Mouse (Mus musculus) B cell, adult 2 months (primary cell): ENCODE measurements around the gene Nfatc2ip.
"Not testable (repeated sequence)": the region's sequence is repeated elsewhere in the genome, so short reads cannot be mapped to it uniquely, and the experiment has no call there.

Experiments
- DNase-seq, 2 experiments: peaks; one replicate each; pipeline ENCODE4 v3.0.0; 2022

The Nfatc2ip gene

DNA sequence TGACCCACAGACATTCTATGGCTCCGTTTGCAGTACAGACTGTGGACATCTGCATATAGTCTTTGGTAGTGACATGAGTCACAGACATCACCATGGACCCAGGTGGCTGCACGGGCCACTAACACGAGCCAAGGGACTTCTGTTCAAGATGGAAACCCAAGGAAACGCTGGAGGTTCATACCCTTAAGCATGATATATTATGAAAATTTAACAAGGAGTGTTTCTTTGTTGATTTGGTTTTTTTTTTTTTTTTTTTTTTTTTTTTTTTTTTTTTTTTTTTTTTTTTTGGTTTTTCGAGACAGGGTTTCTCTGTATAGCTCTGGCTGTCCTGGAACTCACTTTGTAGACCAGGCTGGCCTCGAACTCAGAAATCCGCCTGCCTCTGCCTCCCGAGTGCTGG is 6.0 kb upstream of the Nfatc2ip start:
- not testable (repeated sequence) for DNase-seq

DNA sequence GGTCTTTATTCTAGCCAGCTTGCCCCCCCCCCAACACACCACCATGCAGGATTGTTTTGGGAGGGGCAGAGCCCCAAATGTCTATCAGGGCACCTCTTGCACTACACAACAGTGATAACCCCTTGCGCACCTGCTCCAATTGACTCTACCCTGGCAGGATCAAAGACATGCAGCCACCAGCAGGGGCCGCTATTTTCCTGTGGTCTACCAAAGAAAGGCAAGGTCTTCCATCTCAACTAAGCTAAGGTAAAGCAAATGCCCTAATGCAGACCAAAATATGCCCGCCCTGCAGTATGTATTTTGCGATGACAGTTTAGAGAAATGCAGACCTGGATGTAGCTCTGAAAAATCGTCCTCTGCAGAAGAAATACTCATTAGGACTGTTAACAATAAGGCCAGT is 3.0 kb upstream of the Nfatc2ip start:
- DNase-seq = peak; percentile 95 to 96

GRCm38 (mm10) chr7:126397822-126398221 is 1.3 kb upstream of the Nfatc2ip start:
- DNase-seq = no peak

DNA sequence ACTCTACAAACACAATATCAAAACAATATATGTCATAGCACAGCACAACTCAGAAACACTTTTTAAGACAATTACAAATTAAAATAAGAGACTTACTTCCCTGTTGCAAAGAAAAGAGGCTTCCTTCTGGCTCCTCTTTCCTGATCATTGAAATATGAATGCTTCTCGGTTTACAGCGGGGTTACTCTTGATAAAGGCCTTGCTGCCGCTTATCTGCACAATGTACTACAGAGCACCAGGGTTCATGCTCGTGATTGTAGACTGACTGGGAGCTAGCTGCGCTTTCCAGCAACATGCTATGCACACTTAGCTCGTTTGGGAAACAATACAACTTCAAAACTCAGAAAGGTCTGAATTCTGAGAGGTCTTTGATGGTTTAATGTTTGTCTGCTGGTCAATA is 684 bp upstream of the Nfatc2ip start:
- DNase-seq = no peak

- not testable (repeated sequence) for DNase-seq
Measured at GRCm38 (mm10) chr7:126392086-126392884, 4.3 kb downstream of the Nfatc2ip start.

- no peak for DNase-seq
Measured at GRCm38 (mm10) chr7:126388185-126388584, 8.4 kb downstream of the Nfatc2ip start.

- DNase-seq = no peak
Measured at GRCm38 (mm10) chr7:126383565-126383964, 13.0 kb downstream of the Nfatc2ip start.

DNA sequence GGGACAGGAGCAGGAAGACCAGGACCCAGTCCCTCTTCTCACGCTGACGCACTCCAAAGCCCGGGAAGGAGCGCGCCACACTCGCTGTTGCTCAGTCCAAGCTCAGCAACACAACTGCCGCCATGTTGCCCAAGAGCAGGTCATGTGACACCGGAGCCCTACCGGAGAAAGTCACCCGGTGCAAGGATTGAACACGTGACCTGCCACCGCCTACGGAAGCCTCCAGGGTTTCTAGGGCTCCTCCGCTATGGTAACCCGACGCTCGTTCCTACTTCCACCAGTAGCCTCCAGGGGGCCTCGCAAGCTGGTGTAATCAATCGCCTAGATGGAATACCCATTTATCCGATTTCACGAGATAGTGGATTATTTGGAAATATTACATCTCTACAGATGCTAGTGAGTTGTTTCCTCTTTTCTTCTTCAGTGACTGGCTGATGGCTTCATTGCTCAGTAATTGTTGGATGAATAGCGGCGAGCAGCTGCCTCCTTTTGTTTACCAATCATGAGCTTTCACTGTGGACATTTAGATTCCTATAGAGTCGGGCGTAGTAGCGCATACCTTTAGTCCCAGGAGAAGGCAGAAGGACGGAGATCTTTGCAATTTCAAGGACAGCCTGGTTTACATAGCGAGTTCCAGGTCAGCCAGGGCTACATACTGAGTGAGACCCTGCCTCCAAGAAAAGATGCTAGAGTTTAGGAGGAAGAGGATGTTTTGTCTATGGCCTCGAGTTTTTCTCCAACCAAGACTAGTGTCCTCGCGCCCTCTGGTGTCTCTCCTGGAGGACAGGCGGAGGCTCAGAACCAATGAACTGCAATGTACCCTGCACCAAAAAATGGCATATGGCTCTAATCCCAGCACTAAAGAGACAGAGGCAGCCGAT is 19.0 kb downstream of the Nfatc2ip start, which contains the start of gene Spns1:
Gene Spns1 (minus strand): TSS at position 173 of the 881 bp plus-strand sequence.
- peak; percentile 90 to 93 for DNase-seq

GRCm38 (mm10) chr7:126376903-126377277 is 19.6 kb downstream of the Nfatc2ip start:
- DNase-seq = no peak

DNA sequence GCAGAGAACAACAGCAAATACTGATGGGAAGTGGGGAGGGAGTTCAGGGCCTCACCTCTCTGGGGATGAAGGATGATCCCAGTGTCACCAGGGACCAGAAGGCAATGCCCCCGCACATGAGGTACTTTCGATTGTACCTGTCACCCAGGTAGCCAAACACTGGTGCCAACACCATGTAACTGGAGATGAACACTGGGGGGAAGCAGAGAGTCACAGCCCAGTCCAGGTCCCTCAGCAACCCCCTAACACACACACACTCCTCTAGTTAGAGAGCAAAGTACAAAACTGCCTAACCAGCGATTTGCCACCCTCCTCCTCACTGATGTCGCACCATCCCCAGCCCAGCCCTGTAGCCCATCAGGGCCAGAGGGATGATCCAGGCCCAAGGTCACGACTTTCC is 21.5 kb downstream of the Nfatc2ip start:
- DNase-seq = no peak

DNA sequence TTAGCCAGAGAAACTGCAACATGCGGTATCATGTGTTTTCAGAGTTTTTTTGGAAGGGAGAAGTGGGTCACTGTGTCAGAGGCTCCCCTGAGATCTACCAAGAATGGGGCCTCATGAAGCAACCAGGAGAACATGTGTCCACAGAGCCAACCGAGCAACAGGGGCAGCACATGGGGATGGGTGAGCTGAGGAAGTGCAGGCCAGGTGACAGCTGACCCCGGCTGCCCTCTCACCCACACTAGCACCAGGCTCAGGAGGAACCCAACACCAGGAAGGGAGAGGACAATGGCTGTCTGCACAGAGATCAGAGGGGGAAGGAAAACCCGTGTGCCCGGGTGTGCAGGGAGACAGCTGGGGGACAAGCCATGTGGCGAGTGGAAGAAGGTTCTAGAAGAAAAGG is 22.0 kb downstream of the Nfatc2ip start:
- DNase-seq = no peak

DNA sequence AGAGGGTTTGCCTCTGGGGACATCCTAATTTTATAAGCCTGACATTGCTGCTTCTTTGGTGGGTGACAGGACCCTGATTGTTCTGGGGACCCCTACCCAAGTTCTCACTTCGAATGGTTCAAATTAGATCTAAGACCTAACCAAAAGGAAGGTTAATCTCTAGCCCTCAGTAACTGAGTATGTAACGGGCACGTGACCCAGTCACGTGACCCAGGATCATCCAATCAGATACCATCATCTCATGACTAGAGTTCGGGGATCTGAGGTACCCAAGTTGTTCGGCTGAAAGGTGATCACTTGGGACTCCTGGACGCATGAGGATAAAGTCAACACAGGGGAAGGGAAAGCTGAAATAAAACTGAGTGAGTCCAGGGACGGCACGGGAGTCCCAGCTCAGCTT is 23.5 kb downstream of the Nfatc2ip start:
- DNase-seq = no peak

- DNase-seq = peak; percentile 72 to 73
Measured at GRCm38 (mm10) chr7:126369393-126369792, 27.1 kb downstream of the Nfatc2ip start, which contains the start of gene Lat. TSS of gene Lat (minus strand) at chr7:126369570.

DNA sequence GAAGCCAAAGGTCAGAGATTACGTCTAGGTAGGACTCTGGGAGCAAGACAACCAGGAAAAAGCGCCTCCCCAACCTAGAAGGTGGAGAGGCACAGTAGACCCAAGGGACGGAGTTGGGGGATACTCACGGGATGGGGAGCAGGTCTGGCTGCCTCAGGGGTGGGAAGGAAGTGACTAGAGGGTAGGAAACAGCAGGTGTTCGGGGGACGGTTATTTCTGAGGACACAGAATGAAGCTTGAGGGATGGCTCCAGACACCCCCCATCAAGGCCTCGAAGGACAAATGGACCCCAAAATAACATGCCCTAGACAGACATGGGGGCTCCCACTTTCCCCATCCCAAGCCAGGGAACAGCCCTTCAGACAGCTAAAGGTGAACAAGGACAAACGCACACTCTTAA is 28.2 kb downstream of the Nfatc2ip start:
- DNase-seq = no peak

- DNase-seq = no peak
Measured at GRCm38 (mm10) chr7:126367636-126368035, 28.9 kb downstream of the Nfatc2ip start.

GRCm38 (mm10) chr7:126363038-126363437 is 33.5 kb downstream of the Nfatc2ip start:
- DNase-seq = no peak

GRCm38 (mm10) chr7:126359049-126359448 is 37.5 kb downstream of the Nfatc2ip start:
- DNase-seq = no peak

- DNase-seq = no peak
Measured at GRCm38 (mm10) chr7:126358413-126358812, 38.1 kb downstream of the Nfatc2ip start.

DNA sequence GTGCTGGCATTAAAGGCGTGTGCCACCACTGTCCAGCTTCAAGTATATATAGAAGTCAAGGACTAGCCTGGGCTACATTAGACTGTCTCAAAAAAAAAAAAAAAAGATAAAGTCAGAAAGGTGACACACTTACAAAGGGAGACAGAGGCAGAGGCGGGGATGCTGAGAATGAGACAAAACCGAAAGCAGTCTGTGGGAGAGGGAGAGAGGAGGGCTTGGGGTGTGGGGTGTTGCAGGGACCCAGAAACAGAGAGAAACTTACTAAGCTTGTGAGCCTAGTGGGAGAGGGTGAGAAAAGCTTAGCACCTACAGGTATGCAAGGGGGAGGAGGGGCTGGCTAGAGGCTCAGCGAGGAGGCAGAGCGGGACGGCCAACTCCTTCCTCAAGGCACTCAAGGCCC is 38.7 kb downstream of the Nfatc2ip start:
- no peak for DNase-seq

DNA sequence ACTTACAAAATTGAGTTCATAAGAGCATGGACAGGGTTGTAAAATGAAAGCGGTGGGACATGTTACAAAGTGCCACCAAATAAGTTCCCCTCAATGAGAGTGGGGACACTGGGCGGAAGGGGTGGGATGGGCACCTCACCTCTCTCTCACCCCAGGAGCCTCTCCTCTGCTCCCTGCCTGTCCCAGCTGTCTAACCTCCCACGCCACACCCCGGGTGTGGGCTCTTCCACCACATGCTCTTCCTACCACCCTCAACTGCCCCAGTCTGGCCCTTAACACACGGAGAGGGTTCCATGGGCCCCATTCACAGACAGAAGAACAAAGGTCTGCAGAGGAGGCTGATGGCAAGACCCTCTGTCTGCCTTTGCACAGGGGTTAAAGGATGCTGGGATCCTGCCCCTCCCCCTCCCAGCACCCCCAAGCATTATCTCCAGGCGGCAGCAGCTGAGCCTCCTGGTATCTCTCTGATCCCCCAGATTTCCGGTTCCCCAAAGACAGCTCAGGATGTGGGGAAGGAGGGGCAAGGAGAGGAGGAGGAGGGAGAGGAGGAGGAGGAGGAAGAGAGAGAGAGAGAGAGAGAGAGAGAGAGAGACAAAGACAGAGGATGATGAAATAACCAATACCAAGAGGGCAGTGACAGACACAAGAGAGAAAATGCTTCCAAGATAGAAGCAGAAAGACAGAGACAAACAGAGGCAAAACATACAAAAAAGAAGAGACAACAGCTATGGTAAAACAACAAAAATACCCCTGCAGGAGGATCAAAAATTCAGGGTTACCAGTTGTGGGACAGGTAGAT is 39.5 kb downstream of the Nfatc2ip start:
- DNase-seq = no peak

GRCm38 (mm10) chr7:126355847-126356597 is 40.5 kb downstream of the Nfatc2ip start:
- DNase-seq = no peak
